Mouse (Mus musculus) spleen, postnatal 14 days (tissue): ENCODE data around the gene Oprm1.

Experiments
- DNase-seq, 2 experiments: peaks; one replicate each; pipeline ENCODE4 v3.0.0; 2021 to 2022; ENCODE audit warnings: low spot score in 2 of 2

Oprm1 gene

GRCm38 (mm10) chr10:6895796-6896195, 137.5 kb downstream of the Oprm1 start:
- DNase-seq: no peak

GRCm38 (mm10) chr10:6896659-6897303, 138.5 kb downstream of the Oprm1 start:
- DNase-seq: no peak

- no peak for DNase-seq
Measured at GRCm38 (mm10) chr10:6900126-6900525, 141.8 kb downstream of the Oprm1 start.

GRCm38 (mm10) chr10:6901819-6902393, 143.6 kb downstream of the Oprm1 start:
- no peak for DNase-seq

GRCm38 (mm10) chr10:6909763-6910162, 151.5 kb downstream of the Oprm1 start:
- no peak for DNase-seq

- no peak for DNase-seq
Measured at GRCm38 (mm10) chr10:6915991-6916390, 157.7 kb downstream of the Oprm1 start.

- no peak for DNase-seq
Measured at GRCm38 (mm10) chr10:6916545-6917257, 158.4 kb downstream of the Oprm1 start.

- no peak for DNase-seq
Measured at GRCm38 (mm10) chr10:6926724-6927123, 168.4 kb downstream of the Oprm1 start.

GRCm38 (mm10) chr10:6927600-6928223, 169.4 kb downstream of the Oprm1 start:
- DNase-seq: no peak

- DNase-seq: no peak
Measured at GRCm38 (mm10) chr10:6928905-6929304, 170.6 kb downstream of the Oprm1 start.

- no peak for DNase-seq
Measured at GRCm38 (mm10) chr10:6930398-6930797, 172.1 kb downstream of the Oprm1 start.

GRCm38 (mm10) chr10:6930889-6931288, 172.6 kb downstream of the Oprm1 start:
- DNase-seq: no peak

- DNase-seq: no peak
Measured at GRCm38 (mm10) chr10:6934776-6935175, 176.5 kb downstream of the Oprm1 start.

GRCm38 (mm10) chr10:6936671-6937425, 178.5 kb downstream of the Oprm1 start:
- DNase-seq: no peak

- DNase-seq: no peak
Measured at GRCm38 (mm10) chr10:6953115-6953514, 194.8 kb downstream of the Oprm1 start.

- no peak for DNase-seq
Measured at GRCm38 (mm10) chr10:6954533-6954932, 196.2 kb downstream of the Oprm1 start.

- no peak for DNase-seq
Measured at GRCm38 (mm10) chr10:6956357-6956756, 198.1 kb downstream of the Oprm1 start.

- DNase-seq: no peak
Measured at GRCm38 (mm10) chr10:6958791-6959190, 200.5 kb downstream of the Oprm1 start.

- DNase-seq: no peak
Measured at GRCm38 (mm10) chr10:6967588-6968242, 209.4 kb downstream of the Oprm1 start.

- DNase-seq: no peak
Measured at GRCm38 (mm10) chr10:6968334-6968733, 210.0 kb downstream of the Oprm1 start.

- DNase-seq: no peak
Measured at GRCm38 (mm10) chr10:6977843-6978242, 219.5 kb downstream of the Oprm1 start.
